Mouse (Mus musculus) heart, embryonic 11.5 days (tissue): ENCODE measurements around the gene Pitpnm2. TPM values are rescaled to one million over a fixed set of nuclear protein-coding genes. Genes with fewer than 3 reads are reported as not detected.
A peak's percentile ranks its signal among the peaks of the same experiment; 100 is the strongest.

Source experiments
- ATAC-seq: fragments of 200-750 bp; cut with Nextera tagmentation; replicated peaks from 2 replicates; pipeline ENCODE4 v1.8.0; 2017; ENCODE audit warnings: moderate library complexity; ENCODE audit not compliant: insufficient number of reproducible peaks, low FRiP score, low TSS enrichment
- H3K27ac ChIP-seq: fragments of 300-500 bp; sonication (generic); 2 replicates; pipeline ENCODE4 v1.5.1; 2014; ENCODE audit warnings: mild to moderate bottlenecking, low read depth, low read length
- H3K27me3 ChIP-seq: fragments of 300-500 bp; sonication (generic); 2 replicates; pipeline ENCODE4 v1.6.1; 2014; ENCODE audit warnings: mild to moderate bottlenecking, low read length, mixed read lengths; ENCODE audit not compliant: control insufficient read depth, insufficient read depth
- H3K36me3 ChIP-seq: fragments of 300-500 bp; sonication (generic); 2 replicates; pipeline ENCODE4 v1.6.1; 2014; ENCODE audit warnings: mild to moderate bottlenecking, low read length, moderate library complexity, mixed read lengths; ENCODE audit not compliant: control insufficient read depth, insufficient read depth
- H3K4me1 ChIP-seq: fragments of 300-500 bp; sonication (generic); 2 replicates; pipeline ENCODE4 v1.6.1; 2014; ENCODE audit warnings: low read length; ENCODE audit not compliant: control insufficient read depth, insufficient read depth
- H3K4me2 ChIP-seq: fragments of 300-500 bp; sonication (generic); 2 replicates; pipeline ENCODE4 v1.6.1; 2014; ENCODE audit warnings: mild to moderate bottlenecking, moderate library complexity
- H3K4me3 ChIP-seq: fragments of 300-500 bp; sonication (generic); 2 replicates; pipeline ENCODE4 v1.5.1; 2014; ENCODE audit warnings: low read depth, low read length
- H3K9ac ChIP-seq: fragments of 300-500 bp; sonication (generic); 2 replicates; pipeline ENCODE4 v1.6.1; 2014; ENCODE audit warnings: mild to moderate bottlenecking, low read depth, low read length, moderate library complexity
- H3K9me3 ChIP-seq: fragments of 300-500 bp; sonication (generic); replicated peaks from 2 replicates; pipeline ENCODE4 v1.6.1; 2016; ENCODE audit warnings: low read length; ENCODE audit not compliant: control insufficient read depth
- WGBS: fragments of 180-500 bp; shearing (Covaris S2); extraction: QIAGEN DNeasy Blood & Tissue Kit; methylation state at CpG from one replicate; pipeline ENCODE4 v1.1.7; 2014; ENCODE audit not compliant: insufficient replicate concordance; 5-methylcytosine and 5-hydroxymethylcytosine counted together
- polyA plus RNA-seq: library from polyadenylated mRNA; unstranded; fragments of >200 nt; fragmentation: Nextera tagmentation; extraction: Ambion mirVana; gene quantifications from 2 replicates; pipeline ENCODE4 v1.2.1, GENCODE M21; 2014

The Pitpnm2 gene
- polyA plus RNA-seq, 1 experiment from 2014 or later = 7.8 TPM

DNA sequence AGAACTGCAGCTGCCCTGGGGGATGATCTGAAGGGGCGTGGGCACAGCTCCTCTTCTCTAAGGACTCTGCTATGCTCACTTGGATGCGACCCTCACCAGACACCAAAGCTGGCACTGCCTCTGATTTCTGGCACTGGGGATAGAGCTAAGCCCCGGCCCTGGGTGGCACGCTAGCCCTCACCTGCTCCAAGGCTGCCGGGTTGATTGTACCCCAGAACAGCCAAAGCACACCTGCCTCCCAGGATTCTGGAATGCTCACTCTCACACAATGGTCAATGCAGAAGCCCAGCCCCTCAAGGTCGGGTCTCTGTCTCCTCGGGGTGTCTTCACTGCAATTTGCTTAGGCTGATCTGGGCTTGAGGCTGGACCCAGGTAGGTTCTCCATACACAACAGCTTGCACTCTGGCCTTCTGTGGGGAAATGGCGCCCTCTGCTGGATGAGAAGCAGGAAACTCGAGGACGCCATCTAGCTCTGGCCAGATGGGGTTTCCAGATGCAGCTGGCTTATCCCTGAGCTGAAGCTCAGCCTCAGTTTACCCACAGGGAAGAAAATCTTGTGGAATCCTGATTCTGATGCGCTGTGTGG, 164.9 kb downstream of the Pitpnm2 start:
- no peaks in the 10 kb centered on the region for H3K36me3 ChIP-seq
- H3K4me3 ChIP-seq = no peak overlapping the region
- WGBS = 36% methylated on average over 11 of the region's 11 CpGs
- H3K9me3 ChIP-seq = no peaks in the 10 kb centered on the region
- peaks cover 6% of the 10 kb centered on the region for H3K4me1 ChIP-seq
- no peak overlapping the region for H3K27ac ChIP-seq
- H3K27me3 ChIP-seq = peaks cover 2% of the 10 kb centered on the region; the same call in 1 of the 2 replicates
- H3K9ac ChIP-seq = no peak overlapping the region
- no peak for ATAC-seq
- H3K4me2 ChIP-seq = no peak overlapping the region

DNA sequence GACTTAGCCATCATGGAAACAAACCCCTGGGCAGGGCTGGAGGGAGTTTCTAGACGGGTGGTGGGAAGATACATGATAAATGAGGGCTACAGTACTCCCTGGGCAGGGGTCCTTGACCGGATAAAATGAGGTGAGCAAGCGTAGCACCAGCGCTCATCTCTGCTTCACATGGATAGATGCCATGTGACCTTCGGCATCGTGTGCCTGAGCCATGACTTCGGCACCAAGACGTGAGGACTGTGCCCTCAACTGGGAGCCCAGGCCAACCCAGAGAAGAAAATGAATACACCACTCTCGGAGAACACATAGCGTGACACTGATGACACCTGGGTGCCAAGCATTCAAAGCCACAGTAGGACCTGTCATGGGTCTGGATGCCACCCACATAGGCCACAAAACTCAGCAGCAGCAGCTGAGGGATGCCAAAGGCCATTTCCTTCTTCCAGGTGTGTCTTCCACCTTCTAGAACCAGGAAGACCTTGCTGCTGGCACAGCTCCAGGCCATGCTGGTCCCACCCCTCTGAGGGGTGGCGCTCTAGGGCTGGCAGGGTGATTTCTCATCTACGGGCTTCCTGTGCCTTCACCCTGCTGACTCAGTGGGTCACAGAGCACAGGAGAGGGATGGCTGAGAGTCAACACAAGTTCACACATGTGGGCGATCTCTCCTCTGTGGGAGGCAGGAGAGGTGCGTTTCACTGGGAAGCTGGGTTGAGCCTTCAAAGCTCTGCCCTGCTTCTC, 165.5 kb downstream of the Pitpnm2 start:
- Histone ChIP-seq H3K4me2 (no peak overlapping the region), H3K9me3 (no peaks in the 10 kb centered on the region), H3K4me1 (peaks cover 6% of the 10 kb centered on the region), H3K9ac (no peak overlapping the region), H3K36me3 (no peaks in the 10 kb centered on the region), H3K27me3 (peaks cover 2% of the 10 kb centered on the region; the same call in 1 of the 2 replicates), H3K4me3 (no peak overlapping the region), H3K27ac (no peak overlapping the region)
- no peak for ATAC-seq
- WGBS = 79% methylated on average over 14 of the region's 14 CpGs

DNA sequence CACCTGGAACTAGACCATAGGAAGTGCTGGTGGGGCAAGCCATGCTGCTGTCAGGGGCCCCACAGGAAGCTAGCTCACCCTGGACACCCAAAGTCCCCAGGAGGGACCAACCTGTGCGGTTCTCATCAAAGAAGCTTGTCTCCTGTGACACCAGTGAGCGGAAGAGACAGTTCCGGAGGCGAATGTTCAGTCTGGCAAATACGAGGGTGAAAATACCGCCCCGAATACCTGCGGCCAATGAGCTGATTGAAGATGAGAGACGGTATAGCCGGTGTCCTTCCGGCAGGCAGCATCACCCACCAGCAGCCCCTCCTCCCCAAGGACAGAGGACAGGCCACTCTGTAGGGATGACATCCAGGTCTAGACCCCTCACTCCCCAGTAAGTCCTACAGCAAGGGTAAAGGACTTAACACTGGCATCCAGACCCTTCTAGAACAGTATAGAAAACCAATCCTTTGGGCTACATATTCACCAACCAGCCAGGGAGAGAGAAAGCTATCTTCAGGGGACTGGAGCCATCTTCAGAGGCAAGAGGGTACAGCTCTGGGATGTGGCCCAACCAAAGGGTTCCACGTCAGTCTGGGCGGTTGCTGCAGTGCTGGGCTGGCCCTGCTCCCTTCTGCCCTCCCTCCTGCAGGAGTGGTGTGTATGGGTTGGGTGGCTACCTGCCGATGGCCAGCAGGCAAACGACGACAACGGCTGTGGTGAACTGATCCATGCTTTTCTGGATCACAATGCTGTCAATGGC, 166.4 kb downstream of the Pitpnm2 start:
- H3K27me3 ChIP-seq = peaks cover 2% of the 10 kb centered on the region; the same call in 1 of the 2 replicates
- no peaks in the 10 kb centered on the region for H3K9me3 ChIP-seq
- 85% methylated on average over 17 of the region's 17 CpGs for WGBS
- H3K9ac ChIP-seq = no peak overlapping the region
- no peaks in the 10 kb centered on the region for H3K36me3 ChIP-seq
- no peak for ATAC-seq
- H3K4me3 ChIP-seq = no peak overlapping the region
- H3K4me2 ChIP-seq = no peak overlapping the region
- H3K4me1 ChIP-seq = peaks cover 6% of the 10 kb centered on the region
- no peak overlapping the region for H3K27ac ChIP-seq

DNA sequence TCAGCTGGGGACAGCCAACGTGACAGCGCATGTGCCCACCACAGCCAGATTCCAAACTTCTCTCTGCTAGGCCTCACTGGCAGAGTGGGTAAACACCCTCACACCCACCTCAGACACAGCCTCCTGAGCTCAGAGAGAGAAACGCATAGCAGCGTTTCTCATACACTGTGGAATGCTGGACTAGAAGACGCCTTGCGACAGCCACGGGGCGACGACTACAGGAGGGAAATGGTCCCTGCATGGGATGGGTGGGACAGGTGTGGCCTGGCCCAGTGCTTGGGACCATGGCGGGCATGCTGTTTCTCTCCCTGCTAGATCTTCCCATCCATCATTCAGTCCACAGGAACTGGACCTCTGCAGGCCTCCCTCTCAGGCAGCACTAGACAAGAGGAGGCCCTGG, 167.1 kb downstream of the Pitpnm2 start:
- H3K9ac ChIP-seq = no peak overlapping the region
- whole genome bisulfite sequencing = 75% methylated on average over 10 of the region's 10 CpGs
- ATAC-seq = no peak

DNA sequence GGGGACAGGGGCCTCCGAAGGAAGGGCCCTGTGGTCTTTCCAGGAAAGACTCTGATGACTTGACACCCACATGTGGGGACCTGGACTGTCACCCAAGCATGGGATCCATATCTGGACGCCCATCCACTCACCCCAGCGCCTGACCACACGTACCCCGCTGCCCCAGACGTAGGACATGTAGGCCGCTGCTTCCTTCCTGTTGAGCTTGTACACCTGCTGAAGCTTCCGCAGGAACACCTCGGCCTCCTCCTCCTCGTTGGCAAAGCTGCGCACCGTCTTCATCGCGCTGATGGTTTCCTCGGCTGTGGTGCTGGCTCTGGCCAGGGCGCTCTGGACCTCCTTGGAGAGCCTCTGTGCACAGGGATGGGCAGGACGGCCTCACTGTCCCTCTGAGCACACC, 169.7 kb downstream of the Pitpnm2 start:
- no peaks in the 10 kb centered on the region for H3K36me3 ChIP-seq
- H3K9me3 ChIP-seq = no peaks in the 10 kb centered on the region
- no peak overlapping the region for H3K27ac ChIP-seq
- H3K4me1 ChIP-seq = peaks cover 23% of the 10 kb centered on the region
- H3K4me2 ChIP-seq = no peak overlapping the region
- no peak overlapping the region for H3K4me3 ChIP-seq
- 0 out of 2 replicates have a peak overlapping the region, but pooled peaks have one; percentile 7 for H3K9ac ChIP-seq
- 86% methylated on average over 17 of the region's 17 CpGs for WGBS
- no peak for ATAC-seq
- peaks cover 2% of the 10 kb centered on the region; the same call in 1 of the 2 replicates for H3K27me3 ChIP-seq

More for the DNA sequence above, 167.1 kb downstream of the Pitpnm2 start:
- Histone ChIP-seq H3K27ac (no peak overlapping the region), H3K4me3 (no peak overlapping the region), H3K36me3 (no peaks in the 10 kb centered on the region), H3K9me3 (no peaks in the 10 kb centered on the region), H3K27me3 (peaks cover 2% of the 10 kb centered on the region; the same call in 1 of the 2 replicates), H3K4me2 (no peak overlapping the region), H3K4me1 (peaks cover 8% of the 10 kb centered on the region)

DNA sequence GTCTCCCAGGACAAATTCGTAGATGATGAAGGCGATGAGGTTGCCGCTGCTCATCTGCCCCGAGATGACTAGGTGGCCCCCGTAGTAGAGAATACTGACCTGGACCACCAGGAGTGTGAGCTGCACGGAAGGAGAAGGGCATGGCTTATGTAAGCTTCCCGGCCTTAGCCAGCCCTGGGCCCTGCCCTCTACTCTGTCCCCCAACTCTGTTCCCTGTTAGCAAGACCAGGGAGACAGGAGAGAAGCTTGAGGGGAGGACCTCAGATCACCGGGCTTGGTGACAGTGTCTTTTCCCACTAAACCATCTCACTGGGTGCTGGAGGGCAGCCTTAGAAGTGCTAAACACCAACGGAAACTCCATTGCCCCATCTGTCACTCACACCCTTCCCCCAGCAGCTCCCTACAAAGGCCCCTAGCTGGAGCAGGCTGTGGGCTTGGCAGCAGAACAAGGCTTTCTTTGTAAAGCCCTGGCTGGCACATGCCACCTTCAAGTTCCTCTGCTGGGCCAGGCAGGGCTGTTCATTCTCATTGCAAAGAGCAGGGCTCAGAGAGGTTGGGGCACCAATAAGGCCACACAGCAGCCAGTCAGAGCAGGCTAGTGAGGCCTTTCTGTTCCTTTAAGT, 170.7 kb downstream of the Pitpnm2 start:
- no peak overlapping the region for H3K4me2 ChIP-seq
- no peak overlapping the region for H3K27ac ChIP-seq

DNA sequence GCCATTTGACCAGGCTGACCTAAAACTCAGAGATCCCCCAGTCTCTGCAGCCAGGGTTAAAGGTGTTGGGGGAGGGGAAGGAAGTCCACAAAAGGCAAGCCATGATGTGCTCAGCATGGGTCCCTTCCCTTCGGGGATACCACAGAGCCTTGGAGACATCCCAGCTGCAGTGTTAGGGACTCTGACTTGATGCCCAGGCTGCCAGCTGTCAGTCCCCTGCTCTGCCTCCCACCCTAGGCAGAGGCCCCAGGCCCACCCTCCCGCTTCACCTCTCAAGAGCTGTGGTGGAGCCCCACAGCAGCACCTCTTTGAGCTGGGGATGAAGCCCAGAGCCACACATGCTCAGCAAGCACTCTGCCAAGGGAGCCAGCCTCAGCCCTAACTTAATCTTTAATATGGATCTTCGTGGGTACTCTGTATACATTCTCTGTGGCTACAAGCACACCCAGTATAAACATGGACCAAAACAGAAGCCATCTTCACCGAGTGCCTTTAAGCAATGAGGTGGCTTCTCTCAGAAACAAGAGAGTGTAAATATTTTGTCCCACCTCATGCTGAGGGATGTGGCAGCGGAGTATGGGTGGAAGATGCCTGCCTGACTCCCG, 171.6 kb downstream of the Pitpnm2 start:
- no peak overlapping the region for H3K27ac ChIP-seq
- H3K27me3 ChIP-seq = no peaks in the 10 kb centered on the region
- H3K4me2 ChIP-seq = no peak overlapping the region
- H3K36me3 ChIP-seq = no peaks in the 10 kb centered on the region
- peaks cover 31% of the 10 kb centered on the region for H3K4me1 ChIP-seq
- WGBS = 65% methylated on average over 6 of the region's 6 CpGs
- no peak for ATAC-seq
- no peaks in the 10 kb centered on the region for H3K9me3 ChIP-seq
- H3K4me3 ChIP-seq = no peak overlapping the region
- no peak overlapping the region for H3K9ac ChIP-seq

More for the DNA sequence above, 170.7 kb downstream of the Pitpnm2 start:
- Histone ChIP-seq H3K4me1 (peaks cover 25% of the 10 kb centered on the region), H3K36me3 (no peaks in the 10 kb centered on the region), H3K4me3 (no peak overlapping the region), H3K27me3 (peaks cover 2% of the 10 kb centered on the region; the same call in 1 of the 2 replicates), H3K9me3 (no peaks in the 10 kb centered on the region), H3K9ac (no peak overlapping the region)
- no peak for ATAC-seq
- WGBS = 55% methylated on average over 9 of the region's 9 CpGs

DNA sequence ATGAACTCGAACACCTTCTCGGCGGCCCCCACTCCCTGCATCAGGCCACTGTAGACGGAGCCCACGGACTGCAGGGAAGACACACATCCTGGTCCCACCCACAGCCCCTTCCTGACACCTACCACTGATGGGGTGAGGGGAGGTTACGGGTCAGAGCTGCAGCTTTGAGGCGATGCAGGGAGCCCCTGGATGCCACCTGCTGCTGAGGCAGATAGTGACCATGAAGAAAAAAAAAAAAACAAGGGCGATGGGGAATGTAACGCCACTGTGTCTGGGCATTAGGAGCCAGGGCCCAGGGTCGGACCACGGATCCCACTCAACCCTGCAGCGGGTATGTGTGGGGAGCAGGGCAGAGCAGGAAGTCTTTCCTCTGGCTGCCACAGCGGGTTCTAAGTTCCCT, 172.3 kb downstream of the Pitpnm2 start:
- H3K4me1 ChIP-seq = peaks cover 31% of the 10 kb centered on the region
- H3K9me3 ChIP-seq = no peaks in the 10 kb centered on the region
- H3K9ac ChIP-seq = no peak overlapping the region
- H3K4me2 ChIP-seq = no peak overlapping the region
- ATAC-seq = no peak
- H3K36me3 ChIP-seq = no peaks in the 10 kb centered on the region
- H3K27ac ChIP-seq = no peak overlapping the region
- no peak overlapping the region for H3K4me3 ChIP-seq
- no peaks in the 10 kb centered on the region for H3K27me3 ChIP-seq
- WGBS = 76% methylated on average over 13 of the region's 13 CpGs
